Mouse (Mus musculus): ENCODE measurements around the gene Slc29a3. TPM values are rescaled to one million over a fixed set of nuclear protein-coding genes. Genes with fewer than 3 reads are reported as not detected.

The Slc29a3 gene
- polyA plus RNA-seq, 1 experiment, result 8.5 TPM

DNA sequence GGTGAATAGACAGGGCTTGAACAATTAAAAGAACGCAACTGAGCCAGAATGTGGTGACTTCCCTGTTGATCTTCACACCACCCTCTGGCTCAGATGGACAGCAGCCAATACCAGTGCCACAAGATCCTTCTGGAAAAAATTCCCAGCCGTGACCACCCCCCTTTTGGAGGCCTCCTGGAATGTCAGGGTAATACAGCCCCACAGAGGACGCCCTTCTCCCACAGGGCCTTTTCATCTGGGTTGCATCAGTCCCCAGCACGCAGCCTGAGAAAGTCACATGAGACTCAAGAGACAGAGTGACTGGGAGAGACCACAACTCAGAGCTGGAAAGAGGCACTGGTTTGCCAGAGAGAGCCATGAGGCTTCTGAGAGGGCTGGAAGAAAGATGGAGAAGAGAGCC, 18.3 kb upstream of the Slc29a3 start:
- H3K4me1 ChIP-seq (ENCODE audit: control insufficient read depth, insufficient read depth, low read length), result no peaks in the 10 kb centered on the region
- H3K4me3 ChIP-seq (ENCODE audit: insufficient read depth, low read length), result no peak overlapping the region
- TF ChIP-seq CTCF (IDR thresholded peaks at IDR 0.05; ENCODE audit: extremely low read depth, insufficient read depth, low read length) (no peak), POLR2A (IDR thresholded peaks at IDR 0.05; ENCODE audit: extremely low read depth, insufficient read depth, low read length) (no peak)
- H3K27ac ChIP-seq (ENCODE audit: insufficient read depth, low read length), result no peak overlapping the region

DNA sequence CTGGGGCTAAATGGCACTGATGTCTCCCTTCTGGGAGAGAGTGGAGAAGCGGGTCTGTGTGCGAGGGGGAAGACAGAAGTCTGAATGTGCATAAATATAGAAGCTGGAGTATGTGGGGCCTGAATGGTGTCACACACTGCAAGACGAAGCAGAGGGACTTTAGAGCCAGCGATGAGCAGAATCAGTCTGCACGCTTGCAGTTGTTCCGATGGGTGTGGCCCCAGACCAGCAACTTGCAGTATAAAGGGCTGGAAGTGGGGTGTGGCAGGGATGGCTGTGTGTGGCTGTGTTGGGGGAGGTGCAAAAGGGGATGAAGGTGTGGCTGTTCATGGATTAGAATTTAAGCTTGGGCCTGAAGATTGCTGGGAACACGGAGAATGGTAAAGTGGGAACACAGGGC, 16.0 kb upstream of the Slc29a3 start:
- no peaks in the 10 kb centered on the region for H3K4me1 ChIP-seq (ENCODE audit: control insufficient read depth, insufficient read depth, low read length)
- TF ChIP-seq CTCF (IDR thresholded peaks at IDR 0.05; ENCODE audit: extremely low read depth, insufficient read depth, low read length), result no peak
- TF ChIP-seq POLR2A (IDR thresholded peaks at IDR 0.05; ENCODE audit: extremely low read depth, insufficient read depth, low read length), result no peak
- H3K4me3 ChIP-seq (ENCODE audit: insufficient read depth, low read length), result no peak overlapping the region
- no peak overlapping the region for H3K27ac ChIP-seq (ENCODE audit: insufficient read depth, low read length)

GRCm38 (mm10) chr10:60767400-60767799, 14.8 kb upstream of the Slc29a3 start:
- Histone ChIP-seq H3K27ac (ENCODE audit: insufficient read depth, low read length) (no peak overlapping the region), H3K4me3 (ENCODE audit: insufficient read depth, low read length) (no peak overlapping the region), H3K4me1 (ENCODE audit: control insufficient read depth, insufficient read depth, low read length) (no peaks in the 10 kb centered on the region)
- no peak for TF ChIP-seq POLR2A (IDR thresholded peaks at IDR 0.05; ENCODE audit: extremely low read depth, insufficient read depth, low read length)
- TF ChIP-seq CTCF (IDR thresholded peaks at IDR 0.05; ENCODE audit: extremely low read depth, insufficient read depth, low read length), result no peak

DNA sequence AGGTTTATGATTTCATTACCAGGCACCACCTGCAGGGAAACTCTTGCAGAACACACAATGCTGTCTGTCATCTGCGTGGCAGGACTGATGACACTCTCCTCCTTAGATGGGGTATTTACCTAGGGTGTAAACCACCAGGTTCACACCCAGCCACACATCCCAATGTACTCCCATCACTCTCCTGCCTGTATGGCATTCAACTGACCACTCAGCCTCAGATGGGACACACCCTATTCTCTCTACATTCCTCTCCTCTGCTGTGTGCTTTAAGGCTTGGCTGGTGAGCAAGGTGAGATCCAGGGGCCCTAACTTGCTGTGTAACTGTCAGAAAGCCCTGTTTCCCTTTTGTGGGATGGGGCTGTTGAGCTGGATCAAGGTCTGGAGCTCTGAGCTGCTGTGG, 9.5 kb upstream of the Slc29a3 start:
- Histone ChIP-seq H3K27ac (ENCODE audit: insufficient read depth, low read length) (no peak overlapping the region), H3K4me1 (ENCODE audit: control insufficient read depth, insufficient read depth, low read length) (no peaks in the 10 kb centered on the region), H3K4me3 (ENCODE audit: insufficient read depth, low read length) (no peak overlapping the region)
- TF ChIP-seq POLR2A (IDR thresholded peaks at IDR 0.05; ENCODE audit: extremely low read depth, insufficient read depth, low read length) (no peak), CTCF (IDR thresholded peaks at IDR 0.05; ENCODE audit: extremely low read depth, insufficient read depth, low read length) (no peak)

DNA sequence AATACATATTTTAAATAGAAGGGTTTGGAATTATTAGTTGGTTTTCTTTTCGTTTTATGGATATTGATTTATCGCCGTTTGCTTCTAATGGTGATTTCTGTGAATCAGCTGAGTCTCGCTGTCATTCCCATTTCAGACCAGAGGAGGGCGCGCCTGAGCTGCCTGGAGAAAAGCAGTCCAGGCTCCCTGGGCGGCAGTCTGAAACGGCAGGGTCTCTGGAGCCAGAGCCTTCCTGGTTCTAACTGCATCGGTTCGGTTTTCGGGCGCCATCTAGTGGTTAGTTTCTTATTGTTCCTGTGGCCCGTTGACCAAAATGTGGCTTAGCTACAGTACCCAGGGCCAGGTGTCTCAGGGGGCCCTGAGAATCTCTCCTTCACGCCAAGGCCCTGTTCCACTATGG, 7.8 kb upstream of the Slc29a3 start:
- Histone ChIP-seq H3K27ac (ENCODE audit: insufficient read depth, low read length) (no peak overlapping the region), H3K4me3 (ENCODE audit: insufficient read depth, low read length) (no peak overlapping the region), H3K4me1 (ENCODE audit: control insufficient read depth, insufficient read depth, low read length) (no peaks in the 10 kb centered on the region)
- peak; percentile 86 for TF ChIP-seq CTCF (IDR thresholded peaks at IDR 0.05; ENCODE audit: extremely low read depth, insufficient read depth, low read length)
- no peak for TF ChIP-seq POLR2A (IDR thresholded peaks at IDR 0.05; ENCODE audit: extremely low read depth, insufficient read depth, low read length)

DNA sequence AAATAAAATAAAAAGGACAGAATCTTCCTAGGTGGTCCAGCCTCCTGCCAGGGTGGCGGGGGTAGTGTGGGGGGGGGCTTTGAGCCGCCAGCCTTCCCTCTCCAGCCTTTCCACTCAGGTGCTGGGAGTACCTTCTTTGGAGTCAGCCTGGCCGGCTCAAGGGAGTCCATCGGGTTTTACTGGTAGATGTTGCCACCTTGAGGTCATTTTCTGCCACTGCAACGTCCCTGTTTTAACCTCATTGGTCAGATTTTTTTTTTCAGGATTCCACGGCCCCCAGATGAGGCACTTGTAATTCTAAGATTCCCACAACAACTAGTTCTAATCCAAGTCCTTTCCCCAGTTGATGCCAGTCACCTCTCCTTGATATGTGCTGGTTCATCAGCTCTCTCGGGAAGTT, 4.4 kb upstream of the Slc29a3 start:
- Histone ChIP-seq H3K4me1 (ENCODE audit: control insufficient read depth, insufficient read depth, low read length) (no peaks in the 10 kb centered on the region), H3K4me3 (ENCODE audit: insufficient read depth, low read length) (no peak overlapping the region), H3K27ac (ENCODE audit: insufficient read depth, low read length) (no peak overlapping the region)
- no peak for TF ChIP-seq POLR2A (IDR thresholded peaks at IDR 0.05; ENCODE audit: extremely low read depth, insufficient read depth, low read length)
- TF ChIP-seq CTCF (IDR thresholded peaks at IDR 0.05; ENCODE audit: extremely low read depth, insufficient read depth, low read length), result peak; percentile 80

GRCm38 (mm10) chr10:60756146-60756545, 3.6 kb upstream of the Slc29a3 start:
- no peaks in the 10 kb centered on the region for H3K4me1 ChIP-seq (ENCODE audit: control insufficient read depth, insufficient read depth, low read length)
- TF ChIP-seq CTCF (IDR thresholded peaks at IDR 0.05; ENCODE audit: extremely low read depth, insufficient read depth, low read length) (no peak), POLR2A (IDR thresholded peaks at IDR 0.05; ENCODE audit: extremely low read depth, insufficient read depth, low read length) (no peak)
- no peak overlapping the region for H3K27ac ChIP-seq (ENCODE audit: insufficient read depth, low read length)

GRCm38 (mm10) chr10:60753941-60754340, 1.3 kb upstream of the Slc29a3 start:
- no peak overlapping the region for H3K27ac ChIP-seq (ENCODE audit: insufficient read depth, low read length)
- no peak overlapping the region for H3K4me3 ChIP-seq (ENCODE audit: insufficient read depth, low read length)
- H3K4me1 ChIP-seq (ENCODE audit: control insufficient read depth, insufficient read depth, low read length), result no peaks in the 10 kb centered on the region
- TF ChIP-seq CTCF (IDR thresholded peaks at IDR 0.05; ENCODE audit: extremely low read depth, insufficient read depth, low read length), result no peak
- TF ChIP-seq POLR2A (IDR thresholded peaks at IDR 0.05; ENCODE audit: extremely low read depth, insufficient read depth, low read length), result no peak

More at GRCm38 (mm10) chr10:60756146-60756545, 3.6 kb upstream of the Slc29a3 start:
- no peak overlapping the region for H3K4me3 ChIP-seq (ENCODE audit: insufficient read depth, low read length)

DNA sequence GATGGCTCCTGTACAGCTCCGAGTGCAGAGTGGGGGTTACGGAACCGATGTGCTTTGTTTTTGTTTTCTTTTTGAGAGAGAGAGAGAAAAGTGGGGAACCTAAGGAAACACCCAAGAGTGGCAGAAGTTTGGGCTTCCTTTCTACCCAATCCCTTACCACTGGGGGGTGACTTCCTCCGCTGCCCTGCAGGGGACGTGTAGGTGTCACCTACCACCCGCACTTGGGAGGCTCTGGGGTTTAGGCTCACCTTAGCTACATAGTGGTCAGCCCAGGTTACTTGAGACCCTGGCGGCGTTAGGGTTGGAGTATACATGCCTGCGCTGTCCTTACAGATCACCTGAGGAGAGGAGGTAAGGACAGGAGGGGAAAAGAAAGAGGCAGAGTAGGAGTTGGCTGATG, 667 bp upstream of the Slc29a3 start:
- TF ChIP-seq CTCF (IDR thresholded peaks at IDR 0.05; ENCODE audit: extremely low read depth, insufficient read depth, low read length) (no peak), POLR2A (IDR thresholded peaks at IDR 0.05; ENCODE audit: extremely low read depth, insufficient read depth, low read length) (no peak)
- Histone ChIP-seq H3K4me3 (ENCODE audit: insufficient read depth, low read length) (no peak overlapping the region), H3K27ac (ENCODE audit: insufficient read depth, low read length) (no peak overlapping the region), H3K4me1 (ENCODE audit: control insufficient read depth, insufficient read depth, low read length) (no peaks in the 10 kb centered on the region)

GRCm38 (mm10) chr10:60747667-60748212, 4.9 kb downstream of the Slc29a3 start:
- peak overlapping the region; percentile 16; the same call in 1 of the 2 replicates for H3K27ac ChIP-seq (ENCODE audit: insufficient read depth, low read length)
- TF ChIP-seq CTCF (IDR thresholded peaks at IDR 0.05; ENCODE audit: extremely low read depth, insufficient read depth, low read length), result no peak
- H3K4me3 ChIP-seq (ENCODE audit: insufficient read depth, low read length), result no peak overlapping the region
- no peaks in the 10 kb centered on the region for H3K4me1 ChIP-seq (ENCODE audit: control insufficient read depth, insufficient read depth, low read length)

Measured in cortical plate, adult 2 months (tissue).